Mouse (Mus musculus) olfactory bulb, adult 2 months (tissue): ENCODE data around the gene Casc3. TPM values are rescaled to one million over a fixed set of nuclear protein-coding genes. Genes with fewer than 3 reads are reported as not detected.

Source experiments
- H3K27ac ChIP-seq: fragments of 200-500 bp; 2 replicates; pipeline ENCODE4 v1.5.1; 2012; ENCODE audit warnings: low read depth, low read length; ENCODE audit not compliant: insufficient read depth
- H3K4me1 ChIP-seq: fragments of 200-500 bp; 2 replicates; pipeline ENCODE4 v1.6.1; 2012; ENCODE audit warnings: low read length; ENCODE audit not compliant: control insufficient read depth, insufficient read depth
- H3K4me3 ChIP-seq: fragments of 200-500 bp; 2 replicates; pipeline ENCODE4 v1.5.1; 2012; ENCODE audit warnings: mild to moderate bottlenecking, low read depth, low read length, moderate library complexity; ENCODE audit not compliant: insufficient read depth
- CTCF ChIP-seq: fragments of 200-500 bp; IDR thresholded peaks from 2 replicates; pipeline ENCODE4 v1.5.1; 2012; ENCODE audit warnings: low read depth, mild to moderate bottlenecking, low read length, moderate library complexity; ENCODE audit not compliant: insufficient read depth
- POLR2A ChIP-seq: fragments of 200-500 bp; IDR thresholded peaks from 2 replicates; pipeline ENCODE4 v1.6.1; 2012; ENCODE audit warnings: mild to moderate bottlenecking, low read depth, low read length, moderate library complexity; ENCODE audit not compliant: insufficient read depth
- WGBS: fragments of 180-500 bp; shearing (Covaris S2); methylation state at CpG from one replicate; pipeline ENCODE4 v1.1.7; 2018; 5-methylcytosine and 5-hydroxymethylcytosine counted together
- polyA plus RNA-seq: library from polyadenylated mRNA; stranded (reverse); fragments of >200 nt; gene quantifications from 2 replicates; pipeline ENCODE4 v1.2.4, GENCODE M21; 2012; ENCODE audit warnings: low replicate concordance; ENCODE audit not compliant: missing spikeins, insufficient read depth, insufficient read length

Casc3 gene
- polyA plus RNA-seq, 1 experiment: not detected

GRCm38 (mm10) chr11:98863028-98863750 lies 58.5 kb downstream of the Casc3 start, which contains the start of gene Wipf2:
Gene Wipf2 (plus strand): TSS chr11:98863638.
- peak within 1 kb of the TSS; percentile 96 for H3K4me3 ChIP-seq
- H3K4me1 ChIP-seq: peaks cover 11% of the 10 kb centered on the region
- WGBS: 5% methylated on average over 38 of the region's 41 CpGs
- TF ChIP-seq CTCF: 0 out of 2 replicates have a peak, but pooled peaks have one; percentile 23
- TF ChIP-seq POLR2A: peak; percentile 80
- peak within 1 kb of the TSS; percentile 83 for H3K27ac ChIP-seq

DNA sequence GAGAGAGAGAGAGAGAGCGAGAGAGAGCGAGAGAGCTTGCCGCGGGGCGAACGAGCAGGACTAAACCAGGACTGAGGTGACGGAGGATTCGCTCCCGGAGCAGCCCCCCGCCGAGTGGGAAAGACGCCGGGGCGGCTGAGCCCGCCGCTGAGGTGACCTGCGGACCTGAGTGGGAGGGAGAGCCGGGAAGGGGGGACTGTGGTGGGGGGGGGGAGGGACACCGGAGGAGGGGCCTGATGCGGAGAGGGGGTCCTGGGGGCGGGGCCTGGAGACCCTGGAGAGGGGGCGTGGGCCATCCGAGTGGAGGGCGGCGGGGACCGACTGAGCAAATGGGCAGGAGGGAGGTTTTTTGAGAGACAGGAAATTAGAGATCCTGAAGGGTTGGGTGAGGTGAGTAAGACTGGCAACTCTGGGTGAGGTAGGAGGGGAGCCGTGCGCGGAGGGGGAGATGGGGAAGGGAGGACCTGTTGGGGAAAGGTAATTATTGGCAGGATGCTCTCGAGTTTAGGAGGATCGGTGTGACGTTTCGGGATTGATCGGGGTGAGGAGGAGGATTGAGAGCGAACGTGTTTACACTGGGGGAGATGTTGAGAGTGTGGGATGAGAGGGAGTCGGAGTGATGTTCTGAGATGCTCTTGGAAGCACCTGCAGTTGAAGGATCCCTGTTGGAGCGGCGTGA lies 59.2 kb downstream of the Casc3 start:
- TF ChIP-seq POLR2A: no peak
- TF ChIP-seq CTCF: no peak
- Histone ChIP-seq H3K4me1 (peaks cover 10% of the 10 kb centered on the region), H3K4me3 (peak overlapping the region; percentile 96), H3K27ac (peak overlapping the region; percentile 83)
- under 1% methylated on average over 38 of the region's 39 CpGs for WGBS

GRCm38 (mm10) chr11:98867293-98867692 lies 62.6 kb downstream of the Casc3 start:
- 41% methylated on average over 12 of the region's 12 CpGs for WGBS
- TF ChIP-seq POLR2A (no peak), CTCF (no peak)
- H3K4me3 ChIP-seq: no peak overlapping the region
- H3K4me1 ChIP-seq: peaks cover 12% of the 10 kb centered on the region; the same call in 1 of the 2 replicates
- no peak overlapping the region for H3K27ac ChIP-seq

GRCm38 (mm10) chr11:98869906-98870305 lies 65.2 kb downstream of the Casc3 start:
- Histone ChIP-seq H3K27ac (no peak overlapping the region), H3K4me1 (peaks cover 5% of the 10 kb centered on the region; the same call in 1 of the 2 replicates), H3K4me3 (no peak overlapping the region)
- 90% methylated on average over 8 of the region's 8 CpGs for WGBS
- TF ChIP-seq CTCF: no peak
- no peak for TF ChIP-seq POLR2A

DNA sequence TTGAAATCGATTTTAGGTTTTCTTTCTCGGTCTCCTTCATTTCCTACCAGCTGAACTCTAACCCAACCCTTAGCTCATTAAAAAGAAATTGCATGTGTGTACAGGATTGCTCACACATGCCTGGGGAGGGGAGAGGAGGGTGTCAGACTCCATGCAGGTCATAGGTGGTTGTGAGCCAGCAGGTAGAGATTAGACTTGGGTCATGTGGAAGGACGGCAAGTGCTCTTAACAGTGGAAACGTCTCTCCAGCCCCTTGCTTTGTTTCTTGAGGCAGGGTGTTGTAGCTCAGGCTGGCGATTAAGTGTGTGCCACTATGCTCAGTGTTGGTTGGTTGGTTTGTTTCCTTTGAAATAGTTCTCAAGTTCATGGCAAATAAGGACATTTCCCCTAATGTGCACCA lies 66.1 kb downstream of the Casc3 start:
- WGBS: 66% methylated on average over 5 of the region's 5 CpGs
- Histone ChIP-seq H3K4me3 (no peak overlapping the region), H3K4me1 (peaks cover 5% of the 10 kb centered on the region), H3K27ac (no peak overlapping the region)
- TF ChIP-seq CTCF (no peak), POLR2A (no peak)

- 58% methylated on average over 4 of the region's 4 CpGs for WGBS
- Histone ChIP-seq H3K27ac (no peak overlapping the region), H3K4me3 (no peak overlapping the region), H3K4me1 (peaks cover 7% of the 10 kb centered on the region)
- TF ChIP-seq POLR2A: no peak
- no peak for TF ChIP-seq CTCF
Measured at GRCm38 (mm10) chr11:98871416-98871815, 66.7 kb downstream of the Casc3 start.

DNA sequence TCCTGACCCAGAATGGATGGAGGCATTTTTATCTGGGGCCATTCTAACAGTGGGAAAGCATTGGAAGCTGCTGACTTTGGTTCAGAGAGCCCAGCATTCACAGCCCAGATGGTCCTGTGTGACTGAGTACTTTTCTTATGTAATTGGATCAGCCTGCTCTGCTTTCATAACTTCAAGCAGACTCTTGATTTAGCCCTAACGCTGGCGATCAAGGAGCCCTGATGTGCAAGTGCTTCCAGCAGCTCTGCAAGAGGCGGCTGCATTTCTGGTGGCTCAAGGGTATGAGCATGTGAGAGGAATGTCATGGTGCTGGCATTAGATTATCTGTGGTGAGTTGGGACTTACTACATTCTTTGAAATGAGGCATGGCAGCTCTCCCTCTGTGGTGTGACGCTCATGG lies 67.3 kb downstream of the Casc3 start:
- WGBS: 46% methylated on average over 4 of the region's 4 CpGs
- H3K4me3 ChIP-seq: no peak overlapping the region
- no peak for TF ChIP-seq POLR2A
- no peak for TF ChIP-seq CTCF

GRCm38 (mm10) chr11:98873900-98874299 lies 69.2 kb downstream of the Casc3 start:
- Histone ChIP-seq H3K4me1 (peaks cover 12% of the 10 kb centered on the region), H3K27ac (no peak overlapping the region), H3K4me3 (no peak overlapping the region)
- 88% methylated on average over 9 of the region's 9 CpGs for WGBS
- TF ChIP-seq POLR2A: no peak
- no peak for TF ChIP-seq CTCF

More for the DNA sequence above, 67.3 kb downstream of the Casc3 start:
- Histone ChIP-seq H3K27ac (no peak overlapping the region), H3K4me1 (peaks cover 12% of the 10 kb centered on the region)

DNA sequence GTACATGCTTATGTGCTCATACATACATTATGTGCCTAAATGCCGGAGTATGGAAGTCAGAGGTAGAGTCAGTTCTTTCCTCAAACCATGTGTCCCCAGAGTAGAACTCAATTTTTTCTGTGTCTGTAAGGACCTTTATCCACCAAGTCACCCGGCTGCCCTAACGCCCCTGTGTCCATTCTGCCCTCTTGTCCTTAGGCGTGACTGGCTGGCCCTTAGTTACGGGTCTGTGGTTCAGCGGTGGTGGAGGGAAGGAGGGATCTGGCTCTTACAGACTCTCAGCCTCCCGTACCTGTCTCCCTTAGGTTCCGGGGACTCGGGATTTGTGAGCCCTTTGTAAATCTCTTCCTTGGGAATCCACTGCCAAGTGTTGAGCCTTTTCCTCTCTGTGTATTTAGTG lies 72.3 kb downstream of the Casc3 start:
- H3K27ac ChIP-seq: no peak overlapping the region
- no peak for TF ChIP-seq CTCF
- TF ChIP-seq POLR2A: no peak
- H3K4me3 ChIP-seq: no peak overlapping the region
- 85% methylated on average over 9 of the region's 9 CpGs for WGBS
- H3K4me1 ChIP-seq: peaks cover 9% of the 10 kb centered on the region

Other genes starting within 250 kb of the Casc3 start
- gene Ormdl3, start 217.5 kb upstream of the Casc3 start, polyA plus RNA-seq: not detected in 2 replicates
- not detected in 2 replicates for gene Lrrc3c, start 206.6 kb upstream of the Casc3 start, polyA plus RNA-seq
- gene Gm12355, start 179.2 kb upstream of the Casc3 start, polyA plus RNA-seq: not detected in 2 replicates
- not detected in 2 replicates for gene Gsdma3, start 178.5 kb upstream of the Casc3 start, polyA plus RNA-seq
- gene Gsdma2, start 158.1 kb upstream of the Casc3 start, polyA plus RNA-seq: not detected in 2 replicates
- not detected in 2 replicates for gene Gsdma, start 140.6 kb upstream of the Casc3 start, polyA plus RNA-seq
- not detected in 2 replicates for gene Psmd3, start 122.4 kb upstream of the Casc3 start, polyA plus RNA-seq
- gene Csf3, start 103.6 kb upstream of the Casc3 start, polyA plus RNA-seq: not detected in 2 replicates
- gene Med24, start 75.5 kb upstream of the Casc3 start, polyA plus RNA-seq: not detected in 2 replicates
- 251 and 495 TPM in 2 replicates for gene Thra, start 64.3 kb upstream of the Casc3 start, polyA plus RNA-seq
- not detected in 2 replicates for gene Nr1d1, start 29.6 kb upstream of the Casc3 start, polyA plus RNA-seq
- gene Msl1, start 9.4 kb upstream of the Casc3 start, polyA plus RNA-seq: 206 and 252 TPM in 2 replicates
- gene Rapgefl1, start 31.9 kb downstream of the Casc3 start, polyA plus RNA-seq: 182 TPM in 1 of 2 replicates, not detected in the other
- not detected in 2 replicates for gene Wipf2, start 58.7 kb downstream of the Casc3 start, polyA plus RNA-seq
- gene Cdc6, start 102.9 kb downstream of the Casc3 start, polyA plus RNA-seq: not detected in 2 replicates
- not detected in 2 replicates for gene Rara, start 122.9 kb downstream of the Casc3 start, polyA plus RNA-seq
- gene Gjd3, start 178.1 kb downstream of the Casc3 start, polyA plus RNA-seq: not detected in 2 replicates
- 288 TPM in 1 of 2 replicates, not detected in the other for gene Top2a, start 219.3 kb downstream of the Casc3 start, polyA plus RNA-seq
- not detected in 2 replicates for gene Igfbp4, start 236.3 kb downstream of the Casc3 start, polyA plus RNA-seq